Mouse (Mus musculus) C3H10T1/2 (cell line): ENCODE data around the gene Copz1. TPM values are rescaled to one million over a fixed set of nuclear protein-coding genes. Genes with fewer than 3 reads are reported as not detected.

Experiments used
- polyA plus RNA-seq, 2 experiments: library from polyadenylated mRNA; unstranded; fragments of >200 nt; fragmentation: generic; extraction: Trizol; gene quantifications; one replicate each; pipeline ENCODE4 v1.2.1; 2012; ENCODE audit warnings: missing spikeins in 2 of 2

Copz1 gene
- polyA plus RNA-seq: 100 to 1,000 TPM; 228 to 304 TPM

DNA sequence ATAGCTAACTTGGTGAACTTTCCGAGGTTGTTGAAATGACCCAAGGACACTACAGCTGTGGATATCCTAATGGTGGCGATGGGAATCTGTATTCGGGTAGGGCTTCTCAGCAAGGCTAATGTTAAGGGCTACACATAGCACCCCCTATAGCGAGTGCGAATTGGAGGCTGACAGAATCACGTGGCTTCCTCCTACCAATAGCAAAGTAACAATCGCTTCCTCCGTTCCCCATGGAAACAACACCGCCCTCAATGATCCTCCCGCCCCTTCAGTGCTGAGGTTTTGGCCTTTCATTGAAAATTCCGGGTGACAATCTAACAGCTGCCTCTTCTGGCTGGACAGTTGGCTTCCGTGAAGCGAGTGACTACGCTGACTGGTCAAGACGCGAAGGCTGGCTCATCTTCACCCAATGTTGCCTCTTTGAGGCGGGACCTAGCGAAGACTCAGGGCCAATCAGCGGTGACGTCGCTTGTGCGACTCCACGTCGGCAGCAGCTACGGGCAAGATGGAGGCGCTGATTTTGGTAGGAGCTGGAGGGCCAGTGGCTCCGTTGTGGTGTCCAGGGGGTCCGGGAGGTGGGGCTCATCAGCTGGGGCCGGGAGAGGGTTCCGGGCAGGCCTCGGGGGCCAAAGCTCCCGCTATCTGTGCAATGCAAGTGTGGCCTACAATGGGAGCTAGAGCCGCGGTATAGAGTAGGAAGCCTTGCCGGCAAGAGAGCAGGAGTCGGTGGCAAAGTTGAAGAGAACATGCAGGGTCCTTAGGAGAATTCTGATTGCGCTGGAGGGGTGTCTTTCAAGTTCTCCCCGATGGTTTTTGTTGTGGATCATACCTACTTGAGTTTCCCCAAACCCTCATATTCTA, at the start of gene Copz1:
Gene Copz1 (plus strand): TSS at position 296 of the 861 bp plus-strand sequence.

DNA sequence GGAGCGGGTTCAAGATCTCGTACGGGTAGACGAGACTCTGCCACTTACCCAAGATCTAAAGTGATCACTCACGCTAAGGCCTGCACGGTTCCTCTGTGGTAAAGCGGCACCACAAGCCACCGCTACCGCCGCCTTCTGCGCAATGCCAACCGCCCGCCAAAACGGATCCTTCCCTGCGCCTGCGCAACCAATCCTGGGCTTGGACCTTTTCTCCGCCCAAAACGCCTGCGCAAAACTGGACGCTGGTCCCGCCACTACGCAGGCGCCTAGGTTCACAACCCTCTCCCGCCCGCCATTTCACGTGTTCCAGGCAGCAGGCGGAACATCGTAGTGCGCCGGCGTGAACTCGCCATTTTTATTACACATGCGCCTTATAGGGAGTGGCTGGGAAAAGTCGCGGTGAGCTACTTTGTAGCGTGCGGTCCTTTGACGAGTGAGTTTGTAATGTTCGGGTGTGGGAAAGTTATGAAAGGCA, 32.8 kb upstream of the Copz1 start, which contains the start of gene Cbx5:
Gene Cbx5 (minus strand): TSS at position 132 of the 475 bp plus-strand sequence.

DNA sequence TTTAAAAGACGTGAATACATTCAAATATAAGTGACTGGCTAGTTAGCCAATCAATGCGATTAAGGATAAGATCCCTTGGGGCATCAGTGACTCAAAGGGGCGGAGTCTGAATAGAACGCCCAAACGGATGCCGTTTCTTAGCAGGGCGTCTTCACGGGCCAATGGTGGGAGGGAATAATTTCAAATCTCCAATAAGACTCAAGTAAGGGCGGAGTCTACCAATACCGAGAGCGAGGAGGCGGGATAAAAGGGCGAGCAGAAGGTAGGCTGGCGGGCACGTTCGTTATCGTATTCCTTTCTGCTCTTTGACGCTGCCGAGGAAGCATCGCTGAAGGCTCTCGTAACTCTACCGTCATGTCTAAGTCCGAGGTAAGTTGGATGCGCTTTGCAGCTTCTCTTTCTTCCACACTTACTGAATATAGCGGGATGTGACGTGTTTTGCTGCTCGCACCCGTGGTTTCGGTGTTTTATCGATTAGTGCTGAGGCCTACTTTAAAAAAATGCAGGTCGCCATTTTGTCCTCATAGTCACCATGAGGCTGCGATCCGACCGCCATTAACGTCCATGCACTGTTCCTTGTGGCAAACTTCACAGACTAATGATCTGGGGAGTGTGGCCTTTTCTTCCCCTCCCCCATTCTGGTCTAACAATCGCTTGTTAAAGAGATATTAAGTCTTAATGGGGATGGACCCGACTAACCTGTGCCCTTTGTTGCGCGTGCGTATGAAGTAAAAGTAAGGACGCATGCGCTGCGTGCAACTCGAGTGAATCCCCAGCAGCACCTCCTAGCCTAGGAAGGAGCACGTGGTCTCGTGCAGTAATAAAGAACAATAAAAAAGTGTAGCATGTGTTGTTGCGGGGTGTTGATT, 32.1 kb upstream of the Copz1 start, which contains the start of gene Hnrnpa1:
Gene Hnrnpa1 (plus strand): TSS at position 273 of the 869 bp plus-strand sequence.

DNA sequence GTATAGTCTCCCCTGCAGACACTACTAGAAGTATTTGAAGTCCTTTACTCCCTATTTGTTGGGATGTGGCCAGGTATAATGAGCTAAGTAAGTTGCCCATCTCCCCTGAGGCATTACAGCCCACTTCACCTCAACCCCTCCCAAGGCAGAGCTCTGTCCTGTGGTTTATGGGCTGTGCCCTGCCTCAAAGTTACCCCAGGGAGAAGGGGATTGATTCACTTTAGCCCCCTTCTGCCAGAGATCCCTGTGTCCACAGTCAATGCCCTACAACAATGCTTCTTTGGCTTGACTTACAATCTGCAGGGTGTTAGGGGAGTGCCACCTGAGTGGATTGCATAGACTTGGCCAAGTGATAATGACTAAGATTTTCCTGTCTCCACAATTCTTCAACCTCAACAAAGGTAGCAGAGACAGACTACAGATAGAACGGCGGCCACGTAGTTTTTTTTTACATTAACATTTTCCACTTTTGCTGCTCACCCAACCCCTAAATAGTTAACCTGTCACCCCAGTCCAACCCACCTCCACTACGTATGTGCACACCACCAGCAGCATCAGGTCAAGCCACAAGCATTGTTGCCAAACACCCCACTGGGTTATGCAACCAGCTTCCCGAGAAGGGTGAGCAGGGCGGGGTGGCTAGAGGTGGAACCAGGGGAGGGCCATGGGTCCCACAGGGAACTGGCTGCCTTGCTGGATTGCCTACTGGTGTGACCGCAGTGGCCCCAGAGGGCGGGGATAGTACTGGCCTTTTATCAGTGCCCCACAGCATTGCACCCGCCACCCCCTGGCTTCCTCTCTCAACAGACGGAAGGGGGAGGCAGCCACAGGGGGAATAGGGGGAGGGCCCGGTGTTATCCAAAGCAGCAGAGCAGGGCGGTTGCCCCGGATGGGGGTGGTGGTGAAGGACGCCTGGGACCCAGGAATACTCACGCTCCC, 14.5 kb upstream of the Copz1 start, which contains the start of gene Nfe2:
Gene Nfe2 (minus strand): TSS at position 614 of the 939 bp plus-strand sequence.

DNA sequence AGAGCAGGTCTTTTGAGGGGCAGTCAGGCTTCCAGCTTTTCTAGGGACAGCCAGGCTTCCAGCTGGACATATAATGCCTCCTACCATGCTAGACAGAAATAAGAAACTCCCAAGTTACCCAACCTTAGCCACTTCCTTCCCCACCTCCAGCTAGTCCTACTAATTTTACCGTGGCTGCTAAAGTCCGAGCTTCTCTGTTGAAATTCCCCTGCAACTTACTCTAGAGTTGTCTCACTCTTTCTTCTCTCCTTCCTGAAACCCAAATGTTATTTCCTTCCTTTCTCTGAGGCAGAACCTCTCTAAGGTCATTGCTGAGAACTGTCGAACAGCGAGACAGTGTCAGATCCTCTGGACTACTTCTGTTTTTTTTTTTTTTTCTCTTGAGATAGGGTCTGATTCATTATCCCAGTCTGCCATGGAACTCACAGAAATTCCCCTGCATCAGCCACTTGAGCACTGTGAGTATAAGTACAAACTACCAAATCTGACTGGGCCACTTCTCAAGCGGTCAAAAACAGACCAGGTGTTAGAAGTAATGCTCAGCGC, 37.9 kb downstream of the Copz1 start, which contains the start of gene Gpr84:
Gene Gpr84 (minus strand): TSS at position 248 of the 546 bp plus-strand sequence.

DNA sequence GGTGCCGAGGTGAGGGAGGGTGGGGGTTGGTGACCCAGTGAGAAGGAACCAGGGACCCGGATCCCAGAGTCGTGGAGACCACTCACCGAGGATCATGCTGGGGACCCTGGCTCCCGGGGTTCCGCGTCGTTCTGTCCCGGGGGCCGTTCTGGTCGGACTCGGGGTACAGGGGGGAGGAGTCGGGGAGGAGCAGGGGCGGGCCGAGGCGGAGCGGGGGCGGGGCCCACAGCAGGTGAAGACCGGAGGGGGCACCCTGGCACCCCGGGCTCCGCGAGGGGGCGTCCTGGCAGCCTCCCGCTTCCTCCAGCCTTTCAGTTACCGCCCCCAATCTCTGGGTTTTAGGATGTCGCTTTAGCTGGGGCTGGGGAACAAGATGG, 67.4 kb downstream of the Copz1 start, which contains the start of gene Zfp385a:
Gene Zfp385a (minus strand): TSS at position 133 of the 377 bp plus-strand sequence.

Other genes with a start within 250 kb of the Copz1 start
- gene Smug1, start 105.6 kb upstream of the Copz1 start, polyA plus RNA-seq: 10 to 100 TPM in 1 of 2 experiments, 1 to 10 TPM in 1; 3.4 to 10.2 TPM
- gene Cbx5, start 32.9 kb upstream of the Copz1 start, polyA plus RNA-seq: 10 to 100 TPM in 1 of 2 experiments, 1 to 10 TPM in 1; 4.2 to 26.2 TPM
- gene Hnrnpa1, start 32.3 kb upstream of the Copz1 start, polyA plus RNA-seq: 100 to 1,000 TPM; 119 to 565 TPM
- under 1 TPM; 0.07 to 0.57 TPM for gene Nfe2, start 14.3 kb upstream of the Copz1 start, polyA plus RNA-seq
- gene Gpr84, start 37.9 kb downstream of the Copz1 start, polyA plus RNA-seq: under 1 TPM; 0.09 to 0.45 TPM
- gene Zfp385a, start 67.4 kb downstream of the Copz1 start, polyA plus RNA-seq: 100 to 1,000 TPM in 1 of 2 experiments, 10 to 100 TPM in 1; 76.8 to 115 TPM
- gene Itga5, start 94.0 kb downstream of the Copz1 start, polyA plus RNA-seq: 10 to 100 TPM; 53.6 to 91.1 TPM
- gene Gtsf1, start 157.8 kb downstream of the Copz1 start, polyA plus RNA-seq: under 1 TPM in 1 of 2 experiments, not detected in 1; 0.16 TPM
- not detected for gene Gtsf2, start 175.8 kb downstream of the Copz1 start, polyA plus RNA-seq
- gene Nckap1l, start 181.1 kb downstream of the Copz1 start, polyA plus RNA-seq: under 1 TPM; 0.02 to 0.11 TPM
- gene Pde1b, start 230.3 kb downstream of the Copz1 start, polyA plus RNA-seq: 1 to 10 TPM in 1 of 2 experiments, under 1 TPM in 1; 0.55 to 1.1 TPM